Mouse (Mus musculus) midbrain, embryonic 10.5 days (tissue): ENCODE measurements at regions not wholly inside any gene's neighbourhood (a gene's known extent, or its start where the extent isn't known, plus 50 kb on each side); places are given as distances from the start of the nearest gene placed in this dataset.
"Not testable (repeated sequence)": the region's sequence is repeated elsewhere in the genome, so short reads cannot be mapped to it uniquely, and the experiment has no call there.

ENCODE experiments used
- DNase-seq: peaks from one replicate; pipeline ENCODE4 v3.0.0-alpha.2; 2017; ENCODE audit warnings: low spot score
- H3K27ac ChIP-seq: fragments of 300-500 bp; sonication (generic); replicated peaks from 2 replicates; pipeline ENCODE4 v1.5.1; 2016; ENCODE audit warnings: mild to moderate bottlenecking
- H3K27me3 ChIP-seq: fragments of 300-500 bp; sonication (generic); 2 replicates; pipeline ENCODE4 v1.6.1; 2016; ENCODE audit warnings: low read depth, mild to moderate bottlenecking; ENCODE audit not compliant: poor library complexity, severe bottlenecking
- H3K36me3 ChIP-seq: fragments of 300-500 bp; sonication (generic); 2 replicates; pipeline ENCODE4 v1.6.1; 2016; ENCODE audit warnings: mild to moderate bottlenecking, moderate library complexity
- H3K4me1 ChIP-seq: fragments of 300-500 bp; sonication (generic); 2 replicates; pipeline ENCODE4 v1.6.1; 2016
- H3K4me3 ChIP-seq: fragments of 300-500 bp; sonication (generic); 2 replicates; pipeline ENCODE4 v1.5.1; 2016; ENCODE audit warnings: mild to moderate bottlenecking, moderate library complexity
- H3K9me3 ChIP-seq: fragments of 300-500 bp; sonication (generic); replicated peaks from 2 replicates; pipeline ENCODE4 v1.6.1; 2016; ENCODE audit warnings: mild to moderate bottlenecking
- WGBS: fragments of 180-500 bp; shearing (Covaris S2); methylation state at CpG from one replicate; pipeline ENCODE4 v1.1.7; 2016; 5-methylcytosine and 5-hydroxymethylcytosine counted together

DNA sequence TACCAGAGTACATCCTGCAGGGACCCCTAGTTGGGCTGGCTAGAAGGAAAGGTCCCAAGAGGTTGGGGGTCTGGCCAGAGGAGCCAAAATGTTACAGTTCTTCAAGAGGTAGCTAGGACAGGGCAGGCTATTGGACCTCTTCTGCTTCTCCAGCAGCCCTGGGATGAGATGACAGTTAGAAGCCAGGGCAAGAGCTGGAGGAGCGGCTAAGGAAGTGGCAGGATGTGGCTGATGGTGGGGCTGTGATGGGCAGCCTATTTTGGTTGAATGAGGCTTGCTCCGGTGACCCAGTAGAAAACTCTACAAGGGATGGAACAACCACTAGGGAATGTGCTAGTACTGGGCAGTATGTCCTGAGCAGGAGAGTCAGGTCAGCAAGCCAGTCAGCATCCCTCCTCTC lies 82.8 kb downstream of the Ddx11 start:
- H3K9me3 ChIP-seq = no peaks in the 10 kb centered on the region
- H3K27me3 ChIP-seq = no peaks in the 10 kb centered on the region
- no peak overlapping the region for H3K27ac ChIP-seq
- DNase-seq = no peak
- WGBS = 94% methylated on average over 2 of the region's 2 CpGs
- no peaks in the 10 kb centered on the region for H3K36me3 ChIP-seq
- no peak overlapping the region for H3K4me3 ChIP-seq
- no peaks in the 10 kb centered on the region for H3K4me1 ChIP-seq

DNA sequence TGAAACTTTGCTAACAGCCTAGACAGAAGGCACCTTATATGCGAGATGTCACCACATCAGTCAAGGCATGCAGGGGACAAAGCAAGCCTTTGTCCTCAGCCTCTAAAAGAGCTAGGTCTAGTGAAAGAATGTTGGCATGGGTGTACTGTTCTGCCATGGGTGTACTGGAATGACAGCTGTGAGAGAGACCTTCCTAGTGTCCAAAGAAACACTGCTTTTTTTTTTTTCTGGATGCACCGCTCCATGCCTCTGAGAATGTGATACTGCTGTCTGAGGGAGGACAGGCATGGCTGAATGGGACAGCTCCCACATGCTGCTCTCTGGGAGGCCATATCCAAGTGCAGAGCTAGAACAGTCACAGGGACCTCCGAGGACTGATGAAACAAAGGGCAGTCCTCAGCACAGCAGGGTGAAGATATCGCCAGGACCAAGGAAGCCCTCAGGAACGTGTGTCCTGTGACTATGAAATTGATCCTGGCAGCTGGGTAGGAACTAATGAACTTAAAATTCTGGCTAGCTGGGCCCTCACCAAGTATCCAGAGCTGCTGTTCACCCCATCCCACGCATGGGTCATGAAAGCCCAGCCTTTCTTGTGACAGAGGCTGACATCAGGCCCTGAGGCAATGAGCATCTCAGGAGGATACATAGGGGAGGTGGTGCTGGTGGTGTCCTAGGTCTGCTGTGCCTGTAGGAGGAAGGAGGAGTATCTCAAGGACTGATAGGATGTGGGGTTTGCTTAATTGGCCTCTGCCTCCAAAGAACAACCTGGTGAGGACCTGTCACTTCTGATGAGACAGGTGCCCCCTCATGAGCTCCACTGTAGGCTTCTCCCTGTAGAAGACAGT lies 84.6 kb downstream of the Ddx11 start:
- H3K27ac ChIP-seq, DNase-seq: not testable (repeated sequence)
- 78% methylated on average over 6 of the region's 6 CpGs for WGBS

DNA sequence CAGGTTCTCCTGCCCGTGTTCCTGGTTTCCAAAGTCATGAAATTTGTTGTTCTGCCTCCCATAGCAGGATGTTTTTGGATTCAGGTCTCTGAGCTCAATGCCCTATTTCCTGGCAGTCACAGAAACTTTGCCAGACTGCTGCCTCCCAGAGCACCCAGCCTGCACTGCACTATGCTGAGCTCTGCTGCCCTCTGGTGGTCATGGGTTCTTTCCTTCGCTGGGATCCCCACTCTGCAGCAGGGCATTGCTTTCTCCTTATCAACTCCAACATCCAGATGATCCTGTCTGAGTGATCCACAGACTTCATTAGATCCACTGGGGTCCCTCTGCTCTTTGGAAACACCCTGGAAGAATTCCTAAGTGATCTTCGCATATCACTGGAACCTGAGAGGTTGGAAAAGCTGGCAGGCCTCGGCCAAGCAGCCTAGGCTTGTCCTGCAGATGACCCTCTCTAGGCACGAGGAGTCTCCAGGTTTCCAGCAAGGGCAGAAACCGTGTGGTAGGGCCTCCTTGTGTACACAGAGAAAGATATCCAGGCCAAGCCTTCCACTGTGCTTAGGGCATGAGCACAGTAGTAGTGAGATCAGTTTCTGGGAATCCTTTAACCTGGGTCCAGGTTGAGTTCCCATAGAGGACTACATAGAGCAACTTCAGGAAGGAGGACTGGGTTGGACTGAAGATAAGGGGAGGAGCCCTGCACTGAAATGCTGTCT lies 85.6 kb downstream of the Ddx11 start:
- WGBS = 54% methylated on average over 4 of the region's 6 CpGs
- not testable (repeated sequence) for H3K36me3 ChIP-seq, H3K4me1 ChIP-seq, H3K4me3 ChIP-seq, H3K9me3 ChIP-seq, H3K27me3 ChIP-seq, DNase-seq, H3K27ac ChIP-seq

More for the DNA sequence above, 84.6 kb downstream of the Ddx11 start:
- H3K9me3 ChIP-seq, H3K4me3 ChIP-seq, H3K36me3 ChIP-seq, H3K4me1 ChIP-seq, H3K27me3 ChIP-seq: not testable (repeated sequence)

- 87% methylated on average over 7 of the region's 7 CpGs for WGBS
- no peak for DNase-seq
- H3K4me1 ChIP-seq = no peaks in the 10 kb centered on the region
- H3K27ac ChIP-seq = no peak overlapping the region
- H3K9me3 ChIP-seq = no peaks in the 10 kb centered on the region
- no peak overlapping the region for H3K4me3 ChIP-seq
- H3K36me3 ChIP-seq = no peaks in the 10 kb centered on the region
- no peaks in the 10 kb centered on the region for H3K27me3 ChIP-seq
These were observed 88.2 kb downstream of the Ddx11 start for GRCm38 (mm10) chr17:66211561-66211960.

GRCm38 (mm10) chr17:66212616-66213015 lies 89.3 kb downstream of the Ddx11 start:
- 93% methylated on average over 9 of the region's 9 CpGs for WGBS

GRCm38 (mm10) chr17:66218321-66218720 lies 95.0 kb downstream of the Ddx11 start:
- no peaks in the 10 kb centered on the region for H3K9me3 ChIP-seq
- H3K4me1 ChIP-seq = peaks cover 5% of the 10 kb centered on the region; the same call in 1 of the 2 replicates
- DNase-seq = no peak
- 95% methylated on average over 6 of the region's 6 CpGs for whole genome bisulfite sequencing
- H3K27ac ChIP-seq = no peak overlapping the region
- H3K36me3 ChIP-seq = no peaks in the 10 kb centered on the region
- no peak overlapping the region for H3K4me3 ChIP-seq
- 0 out of 2 replicates have a peak, but pooled peaks cover 3% of the 10 kb centered on the region for H3K27me3 ChIP-seq

More at GRCm38 (mm10) chr17:66212616-66213015, 89.3 kb downstream of the Ddx11 start:
- H3K4me3 ChIP-seq = no peak overlapping the region
- H3K4me1 ChIP-seq = no peaks in the 10 kb centered on the region
- no peaks in the 10 kb centered on the region for H3K9me3 ChIP-seq
- no peaks in the 10 kb centered on the region for H3K36me3 ChIP-seq
- no peak overlapping the region for H3K27ac ChIP-seq
- no peak for DNase-seq
- no peaks in the 10 kb centered on the region for H3K27me3 ChIP-seq

DNA sequence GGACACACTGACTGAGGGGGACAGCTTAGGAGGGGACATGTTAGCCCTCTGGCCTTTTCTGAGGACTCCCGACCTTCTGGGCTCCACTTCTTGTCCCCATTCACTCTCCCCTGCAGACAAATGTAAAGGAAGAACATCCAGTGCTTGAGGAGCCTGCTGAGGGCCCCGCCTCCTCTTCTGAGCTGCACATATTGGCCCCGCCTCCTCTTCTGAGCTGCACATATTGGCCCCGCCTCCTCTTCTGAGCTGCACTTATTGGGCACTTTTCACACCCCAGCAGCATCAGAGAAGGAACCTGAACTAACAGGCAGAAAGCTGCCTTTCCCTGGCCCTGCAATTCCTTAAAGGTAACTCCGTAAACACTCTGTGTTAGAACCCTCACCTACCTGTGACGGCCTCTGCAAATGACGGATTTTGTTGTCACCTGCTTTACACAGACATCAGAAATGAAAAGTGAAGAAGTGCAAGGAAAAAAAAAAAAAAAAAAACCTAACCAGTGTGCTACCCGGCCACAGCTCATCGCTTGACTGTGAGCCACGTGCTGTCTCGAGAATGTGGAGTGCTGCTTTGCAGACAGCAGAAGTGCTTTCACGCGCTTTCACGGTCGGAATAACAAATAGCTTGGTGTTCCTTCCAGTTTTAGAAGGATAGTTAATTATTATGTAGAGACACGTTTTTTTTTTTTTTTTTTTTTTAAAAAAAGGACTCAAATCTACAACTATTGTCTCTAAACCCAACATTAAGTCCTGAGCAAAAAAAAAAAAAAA lies 96.5 kb downstream of the Ddx11 start:
- Histone ChIP-seq H3K36me3 (no peaks in the 10 kb centered on the region), H3K9me3 (no peaks in the 10 kb centered on the region), H3K4me3 (no peak overlapping the region), H3K27me3 (0 out of 2 replicates have a peak, but pooled peaks cover 3% of the 10 kb centered on the region), H3K27ac (no peak overlapping the region), H3K4me1 (peaks cover 5% of the 10 kb centered on the region; the same call in 1 of the 2 replicates)
- WGBS = 65% methylated on average over 16 of the region's 16 CpGs
- DNase-seq = no peak

DNA sequence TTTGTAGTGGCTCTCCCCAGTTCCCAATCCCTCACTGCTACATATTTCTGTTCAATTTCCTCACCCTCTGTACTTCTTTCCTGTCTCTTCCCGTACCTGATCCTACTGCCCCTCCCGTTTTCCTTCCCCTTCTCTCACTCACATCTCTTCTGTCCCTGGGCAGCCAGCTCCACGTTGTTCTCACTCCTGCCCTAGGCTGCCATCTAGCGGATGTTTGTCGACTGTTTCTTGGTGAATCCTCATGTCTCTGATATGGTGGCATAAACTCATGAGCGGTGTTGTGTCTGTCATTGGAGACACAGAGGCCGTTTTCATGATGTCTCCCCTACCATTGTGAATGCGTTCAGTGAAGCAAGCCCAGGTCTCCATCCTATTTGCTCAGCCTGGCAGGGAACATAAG lies 97.9 kb downstream of the Ddx11 start:
- DNase-seq = peak; percentile 72
- H3K27me3 ChIP-seq = 0 out of 2 replicates have a peak, but pooled peaks cover 3% of the 10 kb centered on the region
- no peak overlapping the region for H3K4me3 ChIP-seq
- H3K27ac ChIP-seq = no peak overlapping the region
- peaks cover 5% of the 10 kb centered on the region; the same call in 1 of the 2 replicates for H3K4me1 ChIP-seq
- H3K36me3 ChIP-seq = no peaks in the 10 kb centered on the region
- WGBS = 16% methylated on average over 8 of the region's 8 CpGs
- no peaks in the 10 kb centered on the region for H3K9me3 ChIP-seq

DNA sequence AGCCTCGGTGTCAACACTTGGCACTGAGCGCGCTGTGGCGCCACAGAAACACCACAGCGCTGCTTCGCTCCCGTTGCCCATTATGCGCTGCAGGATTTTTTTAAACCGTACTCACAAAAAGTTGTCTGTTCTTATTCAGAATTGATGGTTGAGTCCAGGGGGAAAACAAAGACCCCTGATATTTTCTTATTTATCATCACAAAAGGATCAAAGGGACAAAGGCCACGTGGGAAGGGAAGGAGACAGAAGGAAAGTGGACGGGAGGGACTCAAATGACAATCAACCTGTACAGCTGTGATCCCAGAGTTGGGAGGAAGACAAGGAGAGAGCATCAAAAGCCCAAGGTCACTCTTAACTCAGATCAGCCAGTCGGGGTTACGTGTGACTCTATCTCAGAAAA lies 100.4 kb downstream of the Ddx11 start:
- Histone ChIP-seq H3K9me3 (no peaks in the 10 kb centered on the region), H3K27me3 (0 out of 2 replicates have a peak, but pooled peaks cover 3% of the 10 kb centered on the region), H3K27ac (no peak overlapping the region), H3K4me3 (no peak overlapping the region), H3K36me3 (no peaks in the 10 kb centered on the region), H3K4me1 (peaks cover 5% of the 10 kb centered on the region; the same call in 1 of the 2 replicates)
- WGBS = 85% methylated on average over 13 of the region's 13 CpGs
- no peak for DNase-seq

DNA sequence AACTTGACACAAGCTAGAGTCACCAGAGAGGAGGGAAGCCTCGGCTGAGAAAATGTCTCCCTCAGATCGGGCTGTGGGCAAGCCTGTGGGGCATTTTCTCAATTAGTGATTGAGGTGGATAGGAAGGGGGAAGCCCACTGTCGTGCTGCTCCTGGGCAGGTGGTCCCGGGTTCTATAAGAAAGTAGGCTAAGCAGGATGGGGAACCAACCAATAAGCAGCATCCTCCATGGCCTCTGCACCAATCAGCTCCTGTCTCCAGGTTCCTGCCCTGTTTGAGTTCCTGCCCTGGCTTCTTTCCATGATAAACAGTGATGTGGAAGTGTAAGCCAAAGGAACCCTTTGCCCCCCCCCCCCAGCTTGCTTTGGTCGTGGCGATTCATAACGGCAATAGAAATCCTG lies 100.9 kb downstream of the Ddx11 start:
- Histone ChIP-seq H3K27me3 (0 out of 2 replicates have a peak, but pooled peaks cover 3% of the 10 kb centered on the region), H3K9me3 (no peaks in the 10 kb centered on the region), H3K36me3 (no peaks in the 10 kb centered on the region), H3K4me3 (no peak overlapping the region), H3K27ac (no peak overlapping the region), H3K4me1 (peaks cover 5% of the 10 kb centered on the region; the same call in 1 of the 2 replicates)
- DNase-seq = no peak
- 79% methylated on average over 7 of the region's 7 CpGs for WGBS

- 86% methylated on average over 8 of the region's 8 CpGs for WGBS
- Histone ChIP-seq H3K4me3 (no peak overlapping the region), H3K4me1 (peaks cover 24% of the 10 kb centered on the region), H3K27ac (no peak overlapping the region), H3K36me3 (no peaks in the 10 kb centered on the region), H3K27me3 (peaks cover 9% of the 10 kb centered on the region; the same call in 1 of the 2 replicates), H3K9me3 (no peaks in the 10 kb centered on the region)
- DNase-seq = no peak
These were observed 109.1 kb downstream of the Ddx11 start for GRCm38 (mm10) chr17:66232391-66232790.

- DNase-seq = no peak
- no peaks in the 10 kb centered on the region for H3K9me3 ChIP-seq
- WGBS = 75% methylated on average over 18 of the region's 18 CpGs
- peaks cover 10% of the 10 kb centered on the region; the same call in 1 of the 2 replicates for H3K27me3 ChIP-seq
- H3K36me3 ChIP-seq = no peaks in the 10 kb centered on the region
- H3K4me3 ChIP-seq = no peak overlapping the region
- peaks cover 24% of the 10 kb centered on the region for H3K4me1 ChIP-seq
- peak overlapping the region; percentile 42; the same call in 1 of the 2 replicates for H3K27ac ChIP-seq
These were observed 109.6 kb downstream of the Ddx11 start for GRCm38 (mm10) chr17:66232891-66233421.
